Mouse (Mus musculus): ENCODE measurements around the gene Pcbp3. TPM values are rescaled to one million over a fixed set of nuclear protein-coding genes. Genes with fewer than 3 reads are reported as not detected.

Gene Pcbp3
- polyA plus RNA-seq, 1 experiment from 2014 or later: 15.3 TPM

GRCm38 (mm10) chr10:76859355-76860127, 102.1 kb downstream of the Pcbp3 start:
- no peak for ATAC-seq (ENCODE audit: low FRiP score, low TSS enrichment)
- no peaks in the 10 kb centered on the region for H3K36me3 ChIP-seq (ENCODE audit: control insufficient read depth, insufficient read depth, low read length)
- no peaks in the 10 kb centered on the region for H3K4me1 ChIP-seq (replicated peaks; ENCODE audit: control insufficient read depth, insufficient read depth)
- no peak for TF ChIP-seq EP300 (optimal IDR thresholded peaks at IDR 0.05)
- TF ChIP-seq CTCF (IDR thresholded peaks at IDR 0.05; ENCODE audit: low read depth): no peak
- no peak overlapping the region for H3K4me2 ChIP-seq (replicated peaks; ENCODE audit: low read depth)
- H3K4me3 ChIP-seq (ENCODE audit: low read depth, low read length): no peak overlapping the region
- H3K27me3 ChIP-seq (ENCODE audit: control insufficient read depth, insufficient read depth, low read length): no peaks in the 10 kb centered on the region
- H3K9me3 ChIP-seq (ENCODE audit: control insufficient read depth, low read length): no peaks in the 10 kb centered on the region
- DNase-seq (ENCODE audit: low spot score): no peak
- WGBS: 61% methylated on average over 12 of the region's 12 CpGs
- H3K27ac ChIP-seq (replicated peaks): no peak overlapping the region
- H3K9ac ChIP-seq (ENCODE audit: low read length): no peak overlapping the region

GRCm38 (mm10) chr10:76857879-76858278, 103.8 kb downstream of the Pcbp3 start:
- Histone ChIP-seq H3K4me3 (ENCODE audit: low read depth, low read length) (no peak overlapping the region), H3K36me3 (ENCODE audit: control insufficient read depth, insufficient read depth, low read length) (no peaks in the 10 kb centered on the region), H3K27me3 (ENCODE audit: control insufficient read depth, insufficient read depth, low read length) (no peaks in the 10 kb centered on the region), H3K9ac (ENCODE audit: low read length) (no peak overlapping the region), H3K9me3 (ENCODE audit: control insufficient read depth, low read length) (no peaks in the 10 kb centered on the region), H3K4me1 (replicated peaks; ENCODE audit: control insufficient read depth, insufficient read depth) (no peaks in the 10 kb centered on the region), H3K4me2 (replicated peaks; ENCODE audit: low read depth) (no peak overlapping the region), H3K27ac (replicated peaks) (no peak overlapping the region)
- DNase-seq (ENCODE audit: low spot score) (no peak), ATAC-seq (ENCODE audit: low FRiP score, low TSS enrichment) (no peak)
- WGBS: 89% methylated on average over 2 of the region's 2 CpGs
- TF ChIP-seq CTCF (IDR thresholded peaks at IDR 0.05; ENCODE audit: low read depth): no peak
- no peak for TF ChIP-seq EP300 (optimal IDR thresholded peaks at IDR 0.05)

GRCm38 (mm10) chr10:76846480-76846879, 115.2 kb downstream of the Pcbp3 start:
- DNase-seq (ENCODE audit: low spot score) (no peak), ATAC-seq (ENCODE audit: low FRiP score, low TSS enrichment) (no peak)
- Histone ChIP-seq H3K9me3 (ENCODE audit: control insufficient read depth, low read length) (no peaks in the 10 kb centered on the region), H3K4me2 (replicated peaks; ENCODE audit: low read depth) (no peak overlapping the region), H3K4me3 (ENCODE audit: low read depth, low read length) (no peak overlapping the region), H3K27ac (replicated peaks) (no peak overlapping the region), H3K4me1 (replicated peaks; ENCODE audit: control insufficient read depth, insufficient read depth) (no peaks in the 10 kb centered on the region), H3K27me3 (ENCODE audit: control insufficient read depth, insufficient read depth, low read length) (no peaks in the 10 kb centered on the region), H3K36me3 (ENCODE audit: control insufficient read depth, insufficient read depth, low read length) (no peaks in the 10 kb centered on the region), H3K9ac (ENCODE audit: low read length) (no peak overlapping the region)
- 81% methylated on average over 5 of the region's 5 CpGs for WGBS
- no peak for TF ChIP-seq EP300 (optimal IDR thresholded peaks at IDR 0.05)
- no peak for TF ChIP-seq CTCF (IDR thresholded peaks at IDR 0.05; ENCODE audit: low read depth)

DNA sequence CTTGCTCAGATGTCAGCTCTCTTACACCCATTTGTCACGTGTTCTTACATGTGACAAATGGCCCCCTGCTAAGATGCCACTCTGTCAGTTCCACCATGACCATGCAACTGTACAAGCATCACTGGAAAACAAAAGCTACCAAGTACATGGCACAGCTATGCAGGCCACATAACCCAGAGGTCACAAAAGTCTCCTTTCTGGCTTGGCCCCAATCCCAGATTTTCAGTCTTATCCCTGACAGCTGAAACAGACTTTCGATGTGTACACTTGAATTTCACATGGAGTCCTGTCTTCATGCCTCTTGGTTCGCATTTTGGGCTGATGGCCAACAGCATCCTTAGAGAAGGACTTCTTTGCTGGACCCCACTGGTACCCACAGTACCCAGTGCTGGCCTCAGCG, 116.8 kb downstream of the Pcbp3 start:
- Histone ChIP-seq H3K4me3 (ENCODE audit: low read depth, low read length) (no peak overlapping the region), H3K27me3 (ENCODE audit: control insufficient read depth, insufficient read depth, low read length) (no peaks in the 10 kb centered on the region), H3K27ac (replicated peaks) (no peak overlapping the region), H3K9me3 (ENCODE audit: control insufficient read depth, low read length) (no peaks in the 10 kb centered on the region), H3K4me1 (replicated peaks; ENCODE audit: control insufficient read depth, insufficient read depth) (no peaks in the 10 kb centered on the region), H3K36me3 (ENCODE audit: control insufficient read depth, insufficient read depth, low read length) (no peaks in the 10 kb centered on the region), H3K4me2 (replicated peaks; ENCODE audit: low read depth) (no peak overlapping the region), H3K9ac (ENCODE audit: low read length) (no peak overlapping the region)
- DNase-seq (ENCODE audit: low spot score): no peak
- no peak for TF ChIP-seq EP300 (optimal IDR thresholded peaks at IDR 0.05)
- TF ChIP-seq CTCF (IDR thresholded peaks at IDR 0.05; ENCODE audit: low read depth): no peak
- ATAC-seq (ENCODE audit: low FRiP score, low TSS enrichment): no peak
- 78% methylated on average over 4 of the region's 4 CpGs for WGBS

DNA sequence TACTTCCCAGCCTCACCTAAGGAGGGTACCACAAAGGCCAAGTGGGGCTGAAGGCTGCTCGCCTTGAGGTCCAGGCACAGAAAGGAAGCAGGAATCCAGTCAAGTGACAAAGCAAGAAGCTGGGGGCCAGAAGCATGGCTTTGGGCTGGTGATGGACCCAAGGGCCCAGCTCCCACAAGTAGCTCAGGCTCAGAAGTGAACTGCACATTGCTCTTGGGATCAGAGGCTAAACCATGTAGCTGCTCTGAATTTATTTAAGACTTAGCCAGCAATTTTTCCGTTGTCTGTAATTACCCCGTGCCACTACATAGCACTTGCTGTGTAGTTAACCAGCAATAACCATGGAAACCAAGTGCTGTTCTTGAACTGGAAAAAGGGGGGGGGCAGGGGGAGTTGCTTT, 117.3 kb downstream of the Pcbp3 start:
- Histone ChIP-seq H3K4me3 (ENCODE audit: low read depth, low read length) (no peak overlapping the region), H3K27ac (replicated peaks) (no peak overlapping the region), H3K27me3 (ENCODE audit: control insufficient read depth, insufficient read depth, low read length) (no peaks in the 10 kb centered on the region), H3K9ac (ENCODE audit: low read length) (no peak overlapping the region), H3K4me2 (replicated peaks; ENCODE audit: low read depth) (no peak overlapping the region), H3K4me1 (replicated peaks; ENCODE audit: control insufficient read depth, insufficient read depth) (no peaks in the 10 kb centered on the region), H3K9me3 (ENCODE audit: control insufficient read depth, low read length) (no peaks in the 10 kb centered on the region), H3K36me3 (ENCODE audit: control insufficient read depth, insufficient read depth, low read length) (no peaks in the 10 kb centered on the region)
- no peak for TF ChIP-seq EP300 (optimal IDR thresholded peaks at IDR 0.05)
- no peak for TF ChIP-seq CTCF (IDR thresholded peaks at IDR 0.05; ENCODE audit: low read depth)
- WGBS: 60% methylated on average over 3 of the region's 3 CpGs
- DNase-seq (ENCODE audit: low spot score): no peak
- no peak for ATAC-seq (ENCODE audit: low FRiP score, low TSS enrichment)

GRCm38 (mm10) chr10:76842087-76842486, 119.6 kb downstream of the Pcbp3 start:
- Histone ChIP-seq H3K9me3 (ENCODE audit: control insufficient read depth, low read length) (no peaks in the 10 kb centered on the region), H3K4me2 (replicated peaks; ENCODE audit: low read depth) (no peak overlapping the region), H3K27me3 (ENCODE audit: control insufficient read depth, insufficient read depth, low read length) (no peaks in the 10 kb centered on the region), H3K27ac (replicated peaks) (no peak overlapping the region), H3K36me3 (ENCODE audit: control insufficient read depth, insufficient read depth, low read length) (no peaks in the 10 kb centered on the region), H3K4me3 (ENCODE audit: low read depth, low read length) (no peak overlapping the region), H3K4me1 (replicated peaks; ENCODE audit: control insufficient read depth, insufficient read depth) (no peaks in the 10 kb centered on the region), H3K9ac (ENCODE audit: low read length) (no peak overlapping the region)
- TF ChIP-seq CTCF (IDR thresholded peaks at IDR 0.05; ENCODE audit: low read depth) (no peak), EP300 (optimal IDR thresholded peaks at IDR 0.05) (no peak)
- WGBS: 82% methylated on average over 3 of the region's 3 CpGs
- ATAC-seq (ENCODE audit: low FRiP score, low TSS enrichment) (no peak), DNase-seq (ENCODE audit: low spot score) (no peak)

All from stomach, postnatal 0 days (tissue).